Mouse (Mus musculus) CH12.LX (cell line): ENCODE data around the gene Grid1. TPM values are rescaled to one million over a fixed set of nuclear protein-coding genes. Genes with fewer than 3 reads are reported as not detected.

Source experiments
- DNase-seq: peaks from one replicate; pipeline ENCODE4 v3.0.0-alpha.2; 2013; ENCODE audit errors: extremely low read depth
- H3K27ac ChIP-seq: 2 replicates; pipeline ENCODE4 v1.5.1; 2012; ENCODE audit warnings: low read depth, mild to moderate bottlenecking, control low read depth, moderate library complexity; ENCODE audit not compliant: insufficient read depth
- H3K27me3 ChIP-seq: replicated peaks from 2 replicates; pipeline ENCODE3; 2012; ENCODE audit warnings: inconsistent platforms
- H3K36me3 ChIP-seq, 2 experiments: replicated peaks in 1 of 2; 2 replicates each; pipeline versions ENCODE3 to v1.6.1; 2012; ENCODE audit warnings: inconsistent platforms in 1 of 2, low read length in 1 of 2, mild to moderate bottlenecking in 1 of 2, mixed read lengths in 1 of 2, moderate library complexity in 1 of 2; ENCODE audit not compliant: control insufficient read depth in 1 of 2, insufficient read depth in 1 of 2
- H3K4me1 ChIP-seq, 2 experiments: 2 replicates each; pipeline ENCODE4 v1.6.1; 2012; ENCODE audit warnings: inconsistent platforms in 1 of 2, moderate library complexity in 1 of 2; ENCODE audit not compliant: insufficient read depth in 2 of 2, control insufficient read depth in 1 of 2
- H3K4me2 ChIP-seq: 2 replicates; pipeline ENCODE4 v1.6.1; 2012; ENCODE audit warnings: low read depth, mild to moderate bottlenecking, control low read depth; ENCODE audit not compliant: poor library complexity, insufficient read depth, severe bottlenecking
- H3K4me3 ChIP-seq, 3 experiments: fragments of 150-350 bp in 1 of 3; sonication (generic) in 1 of 3; replicated peaks in 1 of 3; 2 replicates each; pipeline versions ENCODE3 to v1.5.1; 2011 to 2012; ENCODE audit warnings: low read depth in 2 of 3, low read length in 2 of 3, mild to moderate bottlenecking in 2 of 3, moderate library complexity in 2 of 3, control low read depth in 1 of 3, improper control_type of control experiment in 1 of 3, inconsistent platforms in 1 of 3, mixed read lengths in 1 of 3; ENCODE audit not compliant: poor library complexity in 1 of 3
- H3K79me2 ChIP-seq: replicated peaks from 2 replicates; pipeline ENCODE4 v1.6.1; 2012; ENCODE audit warnings: mild to moderate bottlenecking, moderate library complexity; ENCODE audit not compliant: control insufficient read depth, poor library complexity, insufficient read depth, severe bottlenecking; ENCODE audit errors: extremely low read depth
- H3K9ac ChIP-seq: 2 replicates; pipeline ENCODE4 v1.6.1; 2012; ENCODE audit warnings: low read depth, mild to moderate bottlenecking, control low read depth, moderate library complexity; ENCODE audit not compliant: insufficient read depth
- H3K9me3 ChIP-seq: replicated peaks from 2 replicates; pipeline ENCODE3; 2012; ENCODE audit warnings: low read length, inconsistent platforms, mixed read lengths
- BHLHE40 ChIP-seq: IDR thresholded peaks from 2 replicates; pipeline ENCODE4 v1.6.1; 2011; ENCODE audit warnings: mild to moderate bottlenecking, low read depth, low read length, improper control_type of control experiment
- CHD2 ChIP-seq: IDR thresholded peaks from 2 replicates; pipeline ENCODE4 v1.6.1; 2011; ENCODE audit warnings: low read length, improper control_type of control experiment
- ELF1 ChIP-seq: IDR thresholded peaks from 2 replicates; pipeline ENCODE4 v1.6.1; 2014; ENCODE audit warnings: low read depth, mild to moderate bottlenecking, inconsistent platforms, low read length, improper control_type of control experiment
- EP300 ChIP-seq: IDR thresholded peaks from 2 replicates; pipeline ENCODE4 v1.6.1; 2011; ENCODE audit warnings: low read length, improper control_type of control experiment
- ETS1 ChIP-seq: conservative IDR thresholded peaks from 2 replicates; pipeline ENCODE4 v1.6.1; 2012; ENCODE audit warnings: low read depth, mild to moderate bottlenecking, inconsistent platforms, low read length, improper control_type of control experiment, moderate library complexity
- GABPA ChIP-seq: IDR thresholded peaks from 2 replicates; pipeline ENCODE4 v1.6.1; 2012; ENCODE audit warnings: low read depth, low read length, improper control_type of control experiment, inconsistent platforms; ENCODE audit not compliant: insufficient replicate concordance
- HCFC1 ChIP-seq: IDR thresholded peaks from 2 replicates; pipeline ENCODE4 v1.6.1; 2012; ENCODE audit warnings: low read depth, mild to moderate bottlenecking, inconsistent platforms, low read length, improper control_type of control experiment
- IRF4 ChIP-seq: IDR thresholded peaks from 2 replicates; pipeline ENCODE4 v1.6.1; 2014; ENCODE audit warnings: low read depth, mild to moderate bottlenecking, inconsistent platforms, low read length, improper control_type of control experiment
- JUN ChIP-seq: IDR thresholded peaks from 2 replicates; pipeline ENCODE4 v1.6.1; 2011; ENCODE audit warnings: low read depth, mild to moderate bottlenecking, low read length, improper control_type of control experiment, moderate library complexity; ENCODE audit not compliant: insufficient read depth
- JUND ChIP-seq: conservative IDR thresholded peaks from 2 replicates; pipeline ENCODE4 v1.6.1; 2011; ENCODE audit warnings: low read depth, low read length, improper control_type of control experiment
- KAT2A ChIP-seq: IDR thresholded peaks from 2 replicates; pipeline ENCODE4 v1.6.1; 2012; ENCODE audit warnings: low read length, improper control_type of control experiment, inconsistent platforms; ENCODE audit not compliant: insufficient replicate concordance
- MAX ChIP-seq: IDR thresholded peaks from 2 replicates; pipeline ENCODE4 v1.6.1; 2011; ENCODE audit warnings: low read length, improper control_type of control experiment
- MXI1 ChIP-seq: IDR thresholded peaks from 2 replicates; pipeline ENCODE4 v1.6.1; 2011; ENCODE audit warnings: mild to moderate bottlenecking, low read depth, low read length, improper control_type of control experiment
- NELFE ChIP-seq: IDR thresholded peaks from 2 replicates; pipeline ENCODE4 v1.6.1; 2011; ENCODE audit warnings: low read depth, low read length, improper control_type of control experiment
- NRF1 ChIP-seq: IDR thresholded peaks from 2 replicates; pipeline ENCODE4 v1.6.1; 2014; ENCODE audit warnings: low read depth, mild to moderate bottlenecking, inconsistent platforms, low read length, improper control_type of control experiment, moderate library complexity
- PAX5 ChIP-seq: IDR thresholded peaks from 2 replicates; pipeline ENCODE4 v1.6.1; 2012; ENCODE audit warnings: low read length, inconsistent platforms, mixed read lengths
- RAD21 ChIP-seq: IDR thresholded peaks from 2 replicates; pipeline ENCODE4 v1.6.1; 2011; ENCODE audit warnings: low read depth, mild to moderate bottlenecking, low read length, improper control_type of control experiment, moderate library complexity
- USF1 ChIP-seq: IDR thresholded peaks from 2 replicates; pipeline ENCODE4 v1.6.1; 2014; ENCODE audit warnings: low read depth, mild to moderate bottlenecking, inconsistent platforms, low read length, improper control_type of control experiment
- USF2 ChIP-seq: conservative IDR thresholded peaks from 2 replicates; pipeline ENCODE4 v1.6.1; 2011; ENCODE audit warnings: low read depth, low read length, improper control_type of control experiment
- ZC3H11A ChIP-seq: IDR thresholded peaks from 2 replicates; pipeline ENCODE4 v1.6.1; 2012; ENCODE audit warnings: low read depth, mild to moderate bottlenecking, inconsistent platforms, low read length, improper control_type of control experiment
- ZKSCAN1 ChIP-seq: IDR thresholded peaks from 2 replicates; pipeline ENCODE4 v1.6.1; 2012; ENCODE audit warnings: low read depth, inconsistent platforms, low read length, improper control_type of control experiment, borderline replicate concordance
- ZMIZ1 ChIP-seq: IDR thresholded peaks from 2 replicates; pipeline ENCODE4 v1.6.1; 2012; ENCODE audit warnings: low read depth, mild to moderate bottlenecking, inconsistent platforms, low read length, improper control_type of control experiment
- ZNF384 ChIP-seq: IDR thresholded peaks from 2 replicates; pipeline ENCODE4 v1.6.1; 2012; ENCODE audit warnings: low read depth, low read length, improper control_type of control experiment, inconsistent platforms
- dilution Hi-C: fragments of 300-500 bp; cut with MboI; formaldehyde crosslinking; loops from 2 replicates; pipeline ENCODE4 v1.14.3; 2020; ENCODE audit warnings: low sequenced_read_pairs; ENCODE audit not compliant: extremely low pct_unique_long_range_greater_than_20kb, extremely low pct_ligation_motif_present
- in situ Hi-C: fragments of 300-500 bp; cut with MboI; formaldehyde crosslinking; loops from 3 replicates; pipeline ENCODE4 v1.14.3; 2019; ENCODE audit warnings: low sequenced_read_pairs, low pct_ligation_motif_present, low pct_unique_long_range_greater_than_20kb, mixed read lengths
- polyA plus RNA-seq: library from polyadenylated mRNA; unstranded; fragments of >175 nt; gene quantifications from 2 replicates; pipeline ENCODE4 v1.2.1, GENCODE M21; 2012; ENCODE audit warnings: low read depth; ENCODE audit not compliant: insufficient read length
- total RNA-seq, 2 experiments: library from RNA; depleted of rRNA; stranded (reverse); fragments of 300-350 nt in 1 of 2; fragments of >200 nt in 1 of 2; gene quantifications; 2 replicates each; pipeline ENCODE4 v1.2.3; 2012 to 2014

Grid1 gene
- total and polyA plus RNA-seq, 3 experiments: not detected

GRCm38 (mm10) chr14:34980756-34981155 is 160.8 kb downstream of the Grid1 start:
- dilution Hi-C loops (no loop called here), in situ Hi-C loops (no loop called here)
- DNase-seq: no peak
- Histone ChIP-seq H3K4me1 (peaks cover 0 to 37% of the 10 kb centered on the region in 2 experiments; a peak in 2 of 4 replicates), H3K36me3 (no peaks in the 10 kb centered on the region), H3K27me3 (no peaks in the 10 kb centered on the region), H3K4me2 (no peak overlapping the region), H3K27ac (no peak overlapping the region), H3K9me3 (no peaks in the 10 kb centered on the region), H3K79me2 (no peaks in the 10 kb centered on the region), H3K4me3 (no peak overlapping the region), H3K9ac (no peak overlapping the region)
- no peak for TF ChIP-seq JUND
- no peak for TF ChIP-seq ETS1
- no peak for TF ChIP-seq USF1
- TF ChIP-seq BHLHE40: no peak
- no peak for TF ChIP-seq IRF4
- TF ChIP-seq ZMIZ1: no peak
- TF ChIP-seq ZC3H11A: no peak
- no peak for TF ChIP-seq RAD21
- TF ChIP-seq ELF1: no peak
- TF ChIP-seq HCFC1: no peak
- TF ChIP-seq MAX: no peak
- no peak for TF ChIP-seq ZKSCAN1
- TF ChIP-seq ZNF384: no peak

- in situ Hi-C loops (no loop called here), dilution Hi-C loops (no loop called here)
- Histone ChIP-seq H3K36me3 (no peaks in the 10 kb centered on the region), H3K9me3 (no peaks in the 10 kb centered on the region), H3K4me3 (no peak overlapping the region), H3K4me1 (peaks cover 0 to 6% of the 10 kb centered on the region in 2 experiments; a peak in 1 of 4 replicates), H3K79me2 (no peaks in the 10 kb centered on the region), H3K4me2 (no peak overlapping the region), H3K9ac (no peak overlapping the region), H3K27me3 (no peaks in the 10 kb centered on the region), H3K27ac (no peak overlapping the region)
- no peak for DNase-seq
- TF ChIP-seq NELFE (no peak), MAX (no peak), KAT2A (no peak), CHD2 (no peak), MXI1 (no peak), NRF1 (no peak), ZMIZ1 (no peak), BHLHE40 (no peak), ZNF384 (no peak), USF2 (no peak), PAX5 (no peak), IRF4 (no peak), JUN (no peak), ZC3H11A (no peak), ZKSCAN1 (no peak), EP300 (no peak), GABPA (no peak), USF1 (no peak)
- TF ChIP-seq, all 38 proteins: peak for 0
Observed at GRCm38 (mm10) chr14:34989131-34989530, 169.2 kb downstream of the Grid1 start.
